Mouse (Mus musculus): ENCODE results near the gene Crb3. TPM values are rescaled to one million over a fixed set of nuclear protein-coding genes. Genes with fewer than 3 reads are reported as not detected.

Gene Crb3
- polyA plus RNA-seq (2014; fragmentation: Illumina TruSeq; extraction: RNeasy Lipid Tissue Mini Kit (QIAGEN cat#74804); ENCODE audit: low read depth, low replicate concordance) = 0.41 TPM

GRCm38 (mm10) chr17:57058891-57059485 is at the start of gene Crb3:
Gene Crb3 (plus strand): TSS chr17:57059105.

DNA sequence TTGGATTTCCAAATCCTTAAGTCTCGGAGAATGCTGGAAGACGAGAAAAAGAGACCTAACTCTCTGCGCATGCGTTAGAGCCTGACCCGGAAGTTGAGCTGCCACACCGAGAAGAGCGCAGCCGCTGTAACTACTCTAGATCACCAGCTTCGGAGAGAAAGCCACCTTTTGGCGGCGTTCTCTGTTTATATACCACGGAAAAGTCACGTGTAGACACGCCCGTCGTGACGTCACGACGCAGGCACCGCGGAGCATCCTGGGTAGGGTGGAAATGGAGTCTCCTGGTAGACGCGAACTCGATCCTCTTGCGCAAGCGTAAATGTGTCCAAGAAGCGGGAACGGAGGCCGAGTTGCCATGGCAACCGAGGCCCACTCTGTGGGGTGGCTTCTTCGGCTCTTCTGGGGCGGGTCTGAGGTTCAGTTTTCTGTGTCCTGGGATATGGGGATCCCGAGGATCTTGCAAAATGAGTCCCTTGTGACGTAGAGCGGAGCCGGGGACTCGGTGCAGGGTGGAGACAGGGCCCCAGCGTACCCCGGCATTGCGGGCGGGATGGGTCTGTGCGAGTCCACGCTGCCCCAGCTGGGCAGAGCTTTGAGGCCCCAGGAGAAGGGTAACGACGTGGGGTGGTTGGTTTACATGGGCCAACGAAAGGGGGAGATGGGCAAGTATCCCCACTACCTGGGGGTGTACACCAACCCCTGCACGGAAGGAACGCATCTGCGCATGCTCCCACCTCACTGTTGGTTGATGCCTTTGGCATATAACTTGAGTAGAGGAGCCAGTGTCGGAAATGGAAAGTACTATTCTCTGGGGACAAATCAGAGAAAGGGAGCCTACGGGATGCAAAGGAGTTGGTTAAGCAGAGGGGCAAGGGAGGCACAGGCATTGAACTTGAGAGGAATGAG is 47.4 kb upstream of the Crb3 start, which contains the start of the genes Gtf2f1 and Gm17949:
Gtf2f1 (minus strand) TSS at position 53 of the 906 bp plus-strand sequence.
Gm17949 (plus strand) TSS at position 234 of the 906 bp plus-strand sequence.

GRCm38 (mm10) chr17:57030931-57031660 is 27.8 kb upstream of the Crb3 start, which contains the start of gene Khsrp:
Gene Khsrp (minus strand): TSS chr17:57031522.

GRCm38 (mm10) chr17:57041554-57041953 is 17.4 kb upstream of the Crb3 start, which contains the start of gene Slc25a41:
Gene Slc25a41 (minus strand): TSS chr17:57041654.

DNA sequence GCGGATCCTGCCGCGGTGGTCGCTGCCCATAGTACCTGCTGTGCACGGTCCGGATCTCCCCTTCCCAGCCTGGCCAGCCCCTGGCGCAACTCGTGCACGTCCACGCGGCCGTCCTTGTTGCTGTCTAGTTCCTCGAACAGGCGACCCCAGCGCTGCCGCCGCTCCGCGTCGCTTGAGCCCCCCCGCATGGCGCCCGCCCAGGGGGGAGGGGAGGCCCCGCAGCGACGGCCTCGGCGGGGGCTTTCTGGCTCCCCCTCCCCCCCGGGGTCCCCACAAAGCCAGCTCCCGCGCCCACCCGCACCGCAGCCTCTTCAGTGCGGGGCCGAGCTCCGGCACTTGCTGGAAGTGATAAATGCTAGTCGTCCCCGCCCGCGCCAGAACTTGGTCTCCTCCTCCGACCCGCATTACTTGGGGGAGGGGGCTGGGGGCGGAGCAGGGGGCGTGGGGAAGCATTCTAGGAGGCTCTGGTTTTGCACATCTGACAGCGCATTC is 627 bp downstream of the Crb3 start, which contains the start of gene Slc25a23:
Slc25a23 (minus strand) TSS at position 378 of the 492 bp plus-strand sequence.

DNA sequence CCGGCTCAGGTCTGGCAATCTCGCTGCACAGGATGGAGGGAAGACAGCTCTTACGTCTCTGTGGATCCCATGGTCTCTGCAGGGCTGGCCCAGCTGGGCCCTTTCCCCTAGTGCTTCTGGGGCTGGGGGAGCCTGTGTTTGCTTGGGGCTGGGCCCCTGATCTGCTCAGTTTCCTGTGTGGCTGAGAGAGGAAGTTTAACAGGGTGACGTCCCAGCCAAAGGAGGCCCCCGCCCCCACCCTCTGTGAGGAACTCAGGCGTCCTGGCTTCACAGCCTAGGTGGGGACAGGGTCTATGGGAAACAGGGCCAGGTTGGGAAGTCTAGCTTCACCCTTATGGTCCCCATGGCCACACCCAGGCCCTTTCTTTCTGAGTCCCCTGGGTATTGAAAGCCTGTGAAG is 19.4 kb downstream of the Crb3 start, which contains the start of gene Dennd1c:
Dennd1c (minus strand) TSS at position 179 of the 400 bp plus-strand sequence.

GRCm38 (mm10) chr17:57087049-57087832 is 28.3 kb downstream of the Crb3 start, which contains the start of gene Tubb4a:
Gene Tubb4a (minus strand): TSS chr17:57087782.

GRCm38 (mm10) chr17:57105181-57106034 is 46.5 kb downstream of the Crb3 start, which contains the start of gene Tnfsf9:
Gene Tnfsf9 (plus strand): TSS chr17:57105325.

Other genes starting within 250 kb of the Crb3 start
- gene Rfx2, start 228.1 kb upstream of the Crb3 start, polyA plus RNA-seq (2014; fragmentation: Illumina TruSeq; extraction: RNeasy Lipid Tissue Mini Kit (QIAGEN cat#74804); ENCODE audit: low read depth, low replicate concordance) = 13.6 TPM
- gene Acsbg2, start 184.7 kb upstream of the Crb3 start, polyA plus RNA-seq (2014; fragmentation: Illumina TruSeq; extraction: RNeasy Lipid Tissue Mini Kit (QIAGEN cat#74804); ENCODE audit: low read depth, low replicate concordance) = 42.7 TPM
- 44.1 TPM for gene 1700061G19Rik, start 183.6 kb upstream of the Crb3 start, polyA plus RNA-seq (2014; fragmentation: Illumina TruSeq; extraction: RNeasy Lipid Tissue Mini Kit (QIAGEN cat#74804); ENCODE audit: low read depth, low replicate concordance)
- gene Mllt1, start 123.7 kb upstream of the Crb3 start, polyA plus RNA-seq (2014; fragmentation: Illumina TruSeq; extraction: RNeasy Lipid Tissue Mini Kit (QIAGEN cat#74804); ENCODE audit: low read depth, low replicate concordance) = 1.9 TPM
- gene Acer1, start 77.0 kb upstream of the Crb3 start, polyA plus RNA-seq (2014; fragmentation: Illumina TruSeq; extraction: RNeasy Lipid Tissue Mini Kit (QIAGEN cat#74804); ENCODE audit: low read depth, low replicate concordance) = not detected
- gene Clpp, start 68.8 kb upstream of the Crb3 start, polyA plus RNA-seq (2014; fragmentation: Illumina TruSeq; extraction: RNeasy Lipid Tissue Mini Kit (QIAGEN cat#74804); ENCODE audit: low read depth, low replicate concordance) = 0.98 TPM
- 2.4 TPM for gene Alkbh7, start 61.8 kb upstream of the Crb3 start, polyA plus RNA-seq (2014; fragmentation: Illumina TruSeq; extraction: RNeasy Lipid Tissue Mini Kit (QIAGEN cat#74804); ENCODE audit: low read depth, low replicate concordance)
- gene Pspn, start 59.1 kb upstream of the Crb3 start, polyA plus RNA-seq (2014; fragmentation: Illumina TruSeq; extraction: RNeasy Lipid Tissue Mini Kit (QIAGEN cat#74804); ENCODE audit: low read depth, low replicate concordance) = not detected
- 22.5 TPM for gene Gtf2f1, start 47.8 kb upstream of the Crb3 start, polyA plus RNA-seq (2014; fragmentation: Illumina TruSeq; extraction: RNeasy Lipid Tissue Mini Kit (QIAGEN cat#74804); ENCODE audit: low read depth, low replicate concordance)
- gene Gm17949, start 47.6 kb upstream of the Crb3 start, polyA plus RNA-seq (2014; fragmentation: Illumina TruSeq; extraction: RNeasy Lipid Tissue Mini Kit (QIAGEN cat#74804); ENCODE audit: low read depth, low replicate concordance) = 1.6 TPM
- gene Khsrp, start 27.6 kb upstream of the Crb3 start, polyA plus RNA-seq (2014; fragmentation: Illumina TruSeq; extraction: RNeasy Lipid Tissue Mini Kit (QIAGEN cat#74804); ENCODE audit: low read depth, low replicate concordance) = 6.2 TPM
- gene Slc25a41, start 17.5 kb upstream of the Crb3 start, polyA plus RNA-seq (2014; fragmentation: Illumina TruSeq; extraction: RNeasy Lipid Tissue Mini Kit (QIAGEN cat#74804); ENCODE audit: low read depth, low replicate concordance) = 3.7 TPM
- gene Slc25a23, start 758 bp downstream of the Crb3 start, polyA plus RNA-seq (2014; fragmentation: Illumina TruSeq; extraction: RNeasy Lipid Tissue Mini Kit (QIAGEN cat#74804); ENCODE audit: low read depth, low replicate concordance) = 2.7 TPM
- gene Dennd1c, start 19.4 kb downstream of the Crb3 start, polyA plus RNA-seq (2014; fragmentation: Illumina TruSeq; extraction: RNeasy Lipid Tissue Mini Kit (QIAGEN cat#74804); ENCODE audit: low read depth, low replicate concordance) = not detected
- not detected for gene Tubb4a, start 28.7 kb downstream of the Crb3 start, polyA plus RNA-seq (2014; fragmentation: Illumina TruSeq; extraction: RNeasy Lipid Tissue Mini Kit (QIAGEN cat#74804); ENCODE audit: low read depth, low replicate concordance)
- gene Tnfsf9, start 46.2 kb downstream of the Crb3 start, polyA plus RNA-seq (2014; fragmentation: Illumina TruSeq; extraction: RNeasy Lipid Tissue Mini Kit (QIAGEN cat#74804); ENCODE audit: low read depth, low replicate concordance) = not detected
- not detected for gene Cd70, start 90.7 kb downstream of the Crb3 start, polyA plus RNA-seq (2014; fragmentation: Illumina TruSeq; extraction: RNeasy Lipid Tissue Mini Kit (QIAGEN cat#74804); ENCODE audit: low read depth, low replicate concordance)
- gene Tnfsf14, start 135.1 kb downstream of the Crb3 start, polyA plus RNA-seq (2014; fragmentation: Illumina TruSeq; extraction: RNeasy Lipid Tissue Mini Kit (QIAGEN cat#74804); ENCODE audit: low read depth, low replicate concordance) = not detected
- 10.5 TPM for gene C3, start 169.0 kb downstream of the Crb3 start, polyA plus RNA-seq (2014; fragmentation: Illumina TruSeq; extraction: RNeasy Lipid Tissue Mini Kit (QIAGEN cat#74804); ENCODE audit: low read depth, low replicate concordance)
- 2.2 TPM for gene Gpr108, start 189.3 kb downstream of the Crb3 start, polyA plus RNA-seq (2014; fragmentation: Illumina TruSeq; extraction: RNeasy Lipid Tissue Mini Kit (QIAGEN cat#74804); ENCODE audit: low read depth, low replicate concordance)
- gene Trip10, start 190.3 kb downstream of the Crb3 start, polyA plus RNA-seq (2014; fragmentation: Illumina TruSeq; extraction: RNeasy Lipid Tissue Mini Kit (QIAGEN cat#74804); ENCODE audit: low read depth, low replicate concordance) = 0.85 TPM
- gene Vav1, start 220.0 kb downstream of the Crb3 start, polyA plus RNA-seq (2014; fragmentation: Illumina TruSeq; extraction: RNeasy Lipid Tissue Mini Kit (QIAGEN cat#74804); ENCODE audit: low read depth, low replicate concordance) = 3.2 TPM